Mouse (Mus musculus) thymus, adult 2 months (tissue): Measurements from ENCODE around the gene Csmd2. TPM values are rescaled to one million over a fixed set of nuclear protein-coding genes. Genes with fewer than 3 reads are reported as not detected.

Experiments used
- DNase-seq: peaks from one replicate; pipeline ENCODE4 v3.0.0; 2021
- H3K27ac ChIP-seq: fragments of 200-500 bp; 2 replicates; pipeline ENCODE4 v1.5.1; 2012; ENCODE audit warnings: low read length, control low read depth; ENCODE audit not compliant: control insufficient read depth, insufficient read depth
- H3K27me3 ChIP-seq: fragments of 200-500 bp; 2 replicates; pipeline ENCODE4 v1.6.1; 2012; ENCODE audit warnings: mild to moderate bottlenecking, low read length, moderate library complexity, mixed read lengths; ENCODE audit not compliant: control insufficient read depth, insufficient read depth
- H3K36me3 ChIP-seq: fragments of 200-500 bp; 2 replicates; pipeline ENCODE4 v1.6.1; 2012; ENCODE audit warnings: mild to moderate bottlenecking, low read length, moderate library complexity; ENCODE audit not compliant: control insufficient read depth, insufficient read depth
- H3K4me1 ChIP-seq: fragments of 200-500 bp; replicated peaks from 2 replicates; pipeline ENCODE4 v1.6.1; 2012; ENCODE audit warnings: low read length; ENCODE audit not compliant: control insufficient read depth, insufficient read depth
- H3K4me3 ChIP-seq: fragments of 200-500 bp; 2 replicates; pipeline ENCODE4 v1.5.1; 2012; ENCODE audit warnings: mild to moderate bottlenecking, low read length, control low read depth, moderate library complexity; ENCODE audit not compliant: control insufficient read depth, insufficient read depth
- CTCF ChIP-seq: fragments of 200-500 bp; IDR thresholded peaks from 2 replicates; pipeline ENCODE4 v1.5.1; 2012; ENCODE audit warnings: mild to moderate bottlenecking, control low read depth, low read length, moderate library complexity, borderline replicate concordance; ENCODE audit not compliant: control insufficient read depth, poor library complexity, insufficient read depth; ENCODE audit errors: extremely low read depth
- POLR2A ChIP-seq: fragments of 200-500 bp; IDR thresholded peaks from 2 replicates; pipeline ENCODE4 v1.6.1; 2012; ENCODE audit warnings: mild to moderate bottlenecking, low read length, control low read depth, moderate library complexity; ENCODE audit not compliant: control insufficient read depth, poor library complexity, insufficient read depth; ENCODE audit errors: extremely low read depth
- WGBS: fragments of 180-500 bp; shearing (Covaris S2); methylation state at CpG from one replicate; pipeline ENCODE4 v1.1.7; 2018; 5-methylcytosine and 5-hydroxymethylcytosine counted together
- polyA plus RNA-seq: library from polyadenylated mRNA; depleted of rRNA; stranded (reverse); fragments of >200 nt; gene quantifications from 2 replicates; pipeline ENCODE4 v1.2.3, GENCODE M21; 2012

The Csmd2 gene
- polyA plus RNA-seq, 1 experiment = 0.50 TPM

DNA sequence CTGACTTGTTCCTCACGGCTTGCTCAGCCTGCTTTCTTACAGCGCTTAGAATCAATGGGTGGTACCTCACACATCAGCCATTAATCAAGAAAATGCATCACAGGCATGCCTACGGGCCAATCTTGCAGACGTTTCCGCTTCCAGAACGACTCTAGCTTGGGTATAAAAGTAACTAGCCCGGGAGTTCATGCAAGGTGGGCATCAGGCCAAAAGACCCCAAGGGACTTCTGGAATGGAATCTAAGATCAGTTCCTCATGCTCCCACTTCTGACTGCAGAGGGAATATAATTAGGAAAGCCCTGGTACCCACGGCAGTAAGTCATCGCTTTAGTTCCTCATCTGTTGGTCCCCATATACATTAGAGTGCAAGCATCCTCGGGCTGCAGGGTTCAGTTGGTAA, 282.5 kb downstream of the Csmd2 start:
- no peaks in the 10 kb centered on the region for H3K4me1 ChIP-seq
- WGBS = 87% methylated on average over 10 of the region's 10 CpGs
- H3K27ac ChIP-seq = no peak overlapping the region

GRCm38 (mm10) chr4:128270931-128271330, 283.3 kb downstream of the Csmd2 start:
- no peaks in the 10 kb centered on the region for H3K4me1 ChIP-seq
- no peaks in the 10 kb centered on the region for H3K36me3 ChIP-seq
- WGBS = 83% methylated on average over 19 of the region's 19 CpGs
- no peak overlapping the region for H3K4me3 ChIP-seq
- no peaks in the 10 kb centered on the region for H3K27me3 ChIP-seq
- DNase-seq = no peak
- TF ChIP-seq CTCF (no peak), POLR2A (no peak)
- no peak overlapping the region for H3K27ac ChIP-seq

More for the DNA sequence above, 282.5 kb downstream of the Csmd2 start:
- H3K4me3 ChIP-seq = no peak overlapping the region
- DNase-seq = no peak
- TF ChIP-seq POLR2A = no peak
- TF ChIP-seq CTCF = no peak
- no peaks in the 10 kb centered on the region for H3K36me3 ChIP-seq
- H3K27me3 ChIP-seq = no peaks in the 10 kb centered on the region

DNA sequence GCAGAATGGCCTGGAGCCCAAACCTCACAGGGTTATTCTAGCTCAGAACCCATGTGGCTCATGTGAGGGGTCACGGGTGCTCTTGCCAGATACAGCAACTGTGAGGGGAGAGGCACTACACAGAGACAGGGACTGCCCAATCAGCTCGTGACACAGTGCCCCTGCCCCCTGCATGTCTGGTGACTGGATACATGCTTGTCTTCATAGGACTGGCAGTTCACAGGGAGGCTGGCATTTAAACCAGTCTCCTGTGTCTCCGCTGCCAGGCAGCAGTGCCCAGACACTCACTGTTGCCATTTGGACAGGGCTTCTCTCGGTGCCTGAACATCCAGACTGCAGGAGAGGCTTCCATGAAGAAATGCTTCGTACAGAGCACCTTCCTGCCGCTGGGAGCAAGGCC, 284.8 kb downstream of the Csmd2 start:
- Histone ChIP-seq H3K27me3 (no peaks in the 10 kb centered on the region), H3K27ac (no peak overlapping the region), H3K4me1 (no peaks in the 10 kb centered on the region), H3K4me3 (no peak overlapping the region), H3K36me3 (no peaks in the 10 kb centered on the region)
- 78% methylated on average over 6 of the region's 6 CpGs for WGBS
- no peak for TF ChIP-seq CTCF
- TF ChIP-seq POLR2A = no peak
- no peak for DNase-seq

DNA sequence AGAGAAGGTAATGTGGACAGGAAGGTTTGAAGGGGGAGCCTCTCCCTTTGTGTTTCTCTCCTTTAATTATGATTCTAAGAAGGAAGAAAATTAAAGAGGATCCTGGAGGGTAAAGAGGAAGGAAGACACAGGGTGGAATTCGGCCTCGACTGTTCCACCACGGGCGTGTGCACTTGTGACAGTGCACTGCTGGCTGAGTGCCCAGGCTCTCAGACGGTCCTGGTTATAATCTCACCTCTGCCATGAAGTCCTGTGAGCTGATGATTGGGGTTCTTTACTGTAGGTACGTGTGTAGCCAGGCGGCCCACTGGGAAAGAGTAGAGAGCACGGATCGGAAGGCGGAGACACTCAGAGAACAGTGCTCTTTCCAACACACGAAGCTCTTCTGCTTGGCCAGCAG, 285.5 kb downstream of the Csmd2 start:
- Histone ChIP-seq H3K4me3 (no peak overlapping the region), H3K36me3 (no peaks in the 10 kb centered on the region), H3K4me1 (no peaks in the 10 kb centered on the region), H3K27me3 (no peaks in the 10 kb centered on the region), H3K27ac (no peak overlapping the region)
- TF ChIP-seq POLR2A (no peak), CTCF (no peak)
- no peak for DNase-seq
- 73% methylated on average over 11 of the region's 11 CpGs for WGBS

- no peaks in the 10 kb centered on the region for H3K4me1 ChIP-seq
- no peaks in the 10 kb centered on the region for H3K27me3 ChIP-seq
- H3K36me3 ChIP-seq = no peaks in the 10 kb centered on the region
- no peak overlapping the region for H3K27ac ChIP-seq
- no peak for DNase-seq
- 83% methylated on average over 5 of the region's 5 CpGs for WGBS
- TF ChIP-seq CTCF = no peak
- TF ChIP-seq POLR2A = no peak
- H3K4me3 ChIP-seq = no peak overlapping the region
These were observed 287.5 kb downstream of the Csmd2 start for GRCm38 (mm10) chr4:128275116-128275515.

DNA sequence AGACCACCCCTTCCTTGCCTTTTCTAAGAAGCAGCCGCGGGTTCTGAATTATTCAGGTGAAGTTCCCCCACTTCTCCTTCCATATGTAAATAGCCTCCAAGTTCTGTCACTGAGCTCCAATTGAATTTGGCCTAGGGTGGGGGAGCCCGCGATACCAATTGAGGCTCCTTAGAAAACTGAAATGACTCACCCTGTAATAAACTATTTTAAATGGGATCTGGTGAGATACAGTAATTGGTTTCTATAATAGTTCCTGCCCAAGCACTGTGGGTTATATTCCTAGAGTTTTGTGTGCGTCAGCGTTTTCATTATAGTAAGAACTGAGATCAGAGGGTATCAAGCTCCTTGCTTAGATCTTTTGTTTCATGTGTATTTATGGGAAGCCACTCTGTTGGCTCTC, 287.9 kb downstream of the Csmd2 start:
- H3K4me3 ChIP-seq = no peak overlapping the region
- H3K27me3 ChIP-seq = no peaks in the 10 kb centered on the region
- no peaks in the 10 kb centered on the region for H3K36me3 ChIP-seq
- TF ChIP-seq POLR2A (no peak), CTCF (no peak)
- H3K27ac ChIP-seq = no peak overlapping the region
- WGBS = 71% methylated on average over 6 of the region's 6 CpGs
- no peak for DNase-seq
- no peaks in the 10 kb centered on the region for H3K4me1 ChIP-seq

DNA sequence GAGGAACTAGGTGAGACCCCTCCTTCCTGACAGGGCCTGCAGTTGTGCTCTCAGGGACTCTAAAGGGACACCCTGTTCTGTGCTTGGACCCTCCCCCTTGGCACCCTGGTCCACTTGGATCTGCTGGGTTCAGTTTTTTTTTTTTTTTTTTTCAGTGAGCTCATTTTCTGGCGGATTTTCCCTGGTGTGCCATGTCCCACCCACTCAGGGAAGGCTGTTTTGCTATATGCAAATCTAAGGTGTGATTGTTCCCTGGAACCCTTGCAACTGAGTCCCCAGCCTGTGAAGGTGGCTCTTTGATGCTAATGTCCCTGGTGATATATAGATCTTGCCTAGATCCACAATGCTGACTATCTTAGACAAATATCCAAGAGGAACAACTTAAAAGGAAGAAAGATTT, 297.4 kb downstream of the Csmd2 start:
- Histone ChIP-seq H3K27ac (no peak overlapping the region), H3K36me3 (no peaks in the 10 kb centered on the region), H3K4me1 (no peaks in the 10 kb centered on the region), H3K4me3 (no peak overlapping the region), H3K27me3 (no peaks in the 10 kb centered on the region)
- DNase-seq = no peak
- TF ChIP-seq CTCF = no peak
- no peak for TF ChIP-seq POLR2A
- WGBS = 89% methylated on average over 1 of the region's 1 CpGs
